Mouse (Mus musculus): ENCODE measurements around the gene C3. TPM values are rescaled to one million over a fixed set of nuclear protein-coding genes. Genes with fewer than 3 reads are reported as not detected.

The C3 gene
- polyA plus RNA-seq, 1 experiment from 2014 or later: 2.7 TPM

DNA sequence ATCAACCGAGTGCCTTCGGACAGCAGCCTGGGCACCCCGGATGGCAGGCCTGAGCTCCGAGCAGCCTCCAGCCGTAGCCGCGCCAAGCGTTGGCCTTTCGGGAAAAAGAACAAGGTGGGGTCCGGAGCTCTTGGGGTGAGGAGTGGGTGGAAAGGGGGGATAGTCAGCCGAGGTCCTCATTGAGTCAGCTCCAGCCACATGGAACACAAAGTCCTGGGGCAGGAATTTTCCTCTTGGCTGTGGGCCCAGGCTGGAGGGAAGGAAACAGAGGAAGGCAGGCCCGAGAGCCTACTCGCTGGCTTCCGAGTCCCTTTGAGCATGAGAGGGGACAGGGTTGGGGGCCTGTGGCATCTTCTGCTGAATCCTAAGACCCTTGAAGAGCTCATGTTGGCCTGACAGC is 27.4 kb upstream of the C3 start:
- DNase-seq (ENCODE audit: low spot score) (no peak), ATAC-seq (ENCODE audit: low FRiP score) (no peak)
- Histone ChIP-seq H3K27ac (no peak overlapping the region), H3K27me3 (ENCODE audit: control insufficient read depth, insufficient read depth, low read length) (no peaks in the 10 kb centered on the region), H3K4me1 (replicated peaks; ENCODE audit: control insufficient read depth, insufficient read depth, low read length) (peaks cover 4% of the 10 kb centered on the region), H3K4me2 (replicated peaks) (no peak overlapping the region), H3K9ac (no peak overlapping the region), H3K4me3 (replicated peaks; ENCODE audit: low read length) (no peak overlapping the region), H3K9me3 (ENCODE audit: control insufficient read depth, low read length) (no peaks in the 10 kb centered on the region), H3K36me3 (replicated peaks; ENCODE audit: control insufficient read depth, insufficient read depth) (peaks cover 13% of the 10 kb centered on the region; the same call in 1 of the 2 replicates)
- WGBS: 94% methylated on average over 14 of the region's 14 CpGs

DNA sequence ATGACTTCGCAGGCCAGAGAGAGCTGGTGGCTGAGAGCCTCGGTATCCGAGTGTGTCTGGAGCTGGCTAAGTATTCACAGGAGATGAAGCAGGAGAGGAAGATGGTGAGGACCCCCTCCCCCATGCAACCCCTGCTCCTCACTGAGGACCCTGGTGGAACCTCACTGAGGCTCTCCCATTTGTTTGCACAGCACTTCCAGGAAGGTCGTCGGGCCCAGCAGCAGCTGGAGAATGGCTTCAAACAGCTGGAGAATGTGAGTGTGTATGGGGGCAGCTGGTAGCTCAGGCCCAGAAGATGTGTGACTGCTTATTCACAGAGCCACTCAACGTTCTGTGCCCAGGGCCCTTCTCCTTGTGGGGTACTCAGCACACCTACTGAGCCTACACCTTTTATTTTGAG is 25.4 kb upstream of the C3 start:
- Histone ChIP-seq H3K27ac (no peak overlapping the region), H3K9me3 (ENCODE audit: control insufficient read depth, low read length) (no peaks in the 10 kb centered on the region), H3K9ac (no peak overlapping the region), H3K36me3 (replicated peaks; ENCODE audit: control insufficient read depth, insufficient read depth) (0 out of 2 replicates have a peak, but pooled peaks cover 7% of the 10 kb centered on the region), H3K4me1 (replicated peaks; ENCODE audit: control insufficient read depth, insufficient read depth, low read length) (peaks cover 22% of the 10 kb centered on the region), H3K27me3 (ENCODE audit: control insufficient read depth, insufficient read depth, low read length) (no peaks in the 10 kb centered on the region), H3K4me2 (replicated peaks) (no peak overlapping the region), H3K4me3 (replicated peaks; ENCODE audit: low read length) (no peak overlapping the region)
- 94% methylated on average over 6 of the region's 6 CpGs for WGBS
- DNase-seq (ENCODE audit: low spot score) (no peak), ATAC-seq (ENCODE audit: low FRiP score) (no peak)

- Histone ChIP-seq H3K4me2 (replicated peaks) (peak overlapping the region; percentile 95; the same call in 1 of the 2 replicates), H3K9ac (no peak overlapping the region), H3K27me3 (ENCODE audit: control insufficient read depth, insufficient read depth, low read length) (no peaks in the 10 kb centered on the region), H3K4me3 (replicated peaks; ENCODE audit: low read length) (no peak overlapping the region), H3K4me1 (replicated peaks; ENCODE audit: control insufficient read depth, insufficient read depth, low read length) (peaks cover 26% of the 10 kb centered on the region), H3K27ac (no peak overlapping the region), H3K36me3 (replicated peaks; ENCODE audit: control insufficient read depth, insufficient read depth) (0 out of 2 replicates have a peak, but pooled peaks cover 7% of the 10 kb centered on the region), H3K9me3 (ENCODE audit: control insufficient read depth, low read length) (no peaks in the 10 kb centered on the region)
- DNase-seq (ENCODE audit: low spot score): no peak
- 97% methylated on average over 3 of the region's 3 CpGs for WGBS
- ATAC-seq (ENCODE audit: low FRiP score): no peak
These were observed 23.5 kb upstream of the C3 start for GRCm38 (mm10) chr17:57251431-57251830.

DNA sequence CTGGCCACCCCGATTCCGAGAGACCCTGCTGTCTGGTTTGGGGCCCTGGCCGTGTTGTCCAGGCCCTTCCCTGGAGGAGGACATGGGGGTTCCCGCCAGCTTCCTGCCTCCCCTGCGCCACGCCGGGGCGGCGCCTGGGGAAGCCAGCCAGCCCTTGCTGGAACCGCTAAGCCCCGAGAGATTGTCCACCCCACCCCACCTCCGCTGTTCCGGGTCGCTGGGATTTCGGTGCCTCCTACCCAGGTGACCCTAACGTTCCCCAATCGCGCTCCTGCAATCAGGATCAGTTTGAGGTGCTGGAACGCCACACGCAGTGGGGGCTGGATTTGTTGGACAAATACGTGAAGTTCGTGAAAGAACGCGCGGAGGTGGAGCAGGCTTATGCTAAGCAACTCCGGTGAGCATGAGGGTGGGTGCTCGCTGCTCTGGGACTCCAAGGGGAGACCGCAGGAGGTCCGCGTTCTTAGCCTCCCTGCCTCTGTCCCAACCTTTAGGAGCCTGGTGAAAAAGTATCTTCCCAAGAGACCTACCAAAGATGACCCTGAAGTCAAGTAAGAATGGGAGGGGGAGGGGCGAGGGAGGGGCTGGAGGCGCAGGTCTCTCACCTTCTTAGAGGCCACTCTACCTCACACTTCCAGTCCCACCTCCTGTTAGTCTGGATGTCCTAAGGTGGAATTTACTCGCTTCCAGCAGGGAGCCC is 22.7 kb upstream of the C3 start:
- Histone ChIP-seq H3K4me2 (replicated peaks) (peak overlapping the region; percentile 95), H3K9me3 (ENCODE audit: control insufficient read depth, low read length) (no peaks in the 10 kb centered on the region), H3K9ac (peak overlapping the region; percentile 53), H3K27ac (no peak overlapping the region), H3K4me1 (replicated peaks; ENCODE audit: control insufficient read depth, insufficient read depth, low read length) (peaks cover 27% of the 10 kb centered on the region), H3K27me3 (ENCODE audit: control insufficient read depth, insufficient read depth, low read length) (no peaks in the 10 kb centered on the region), H3K36me3 (replicated peaks; ENCODE audit: control insufficient read depth, insufficient read depth) (0 out of 2 replicates have a peak, but pooled peaks cover 7% of the 10 kb centered on the region), H3K4me3 (replicated peaks; ENCODE audit: low read length) (peak overlapping the region; percentile 57)
- WGBS: 5% methylated on average over 33 of the region's 33 CpGs
- ATAC-seq (ENCODE audit: low FRiP score) (no peak), DNase-seq (ENCODE audit: low spot score) (no peak)

DNA sequence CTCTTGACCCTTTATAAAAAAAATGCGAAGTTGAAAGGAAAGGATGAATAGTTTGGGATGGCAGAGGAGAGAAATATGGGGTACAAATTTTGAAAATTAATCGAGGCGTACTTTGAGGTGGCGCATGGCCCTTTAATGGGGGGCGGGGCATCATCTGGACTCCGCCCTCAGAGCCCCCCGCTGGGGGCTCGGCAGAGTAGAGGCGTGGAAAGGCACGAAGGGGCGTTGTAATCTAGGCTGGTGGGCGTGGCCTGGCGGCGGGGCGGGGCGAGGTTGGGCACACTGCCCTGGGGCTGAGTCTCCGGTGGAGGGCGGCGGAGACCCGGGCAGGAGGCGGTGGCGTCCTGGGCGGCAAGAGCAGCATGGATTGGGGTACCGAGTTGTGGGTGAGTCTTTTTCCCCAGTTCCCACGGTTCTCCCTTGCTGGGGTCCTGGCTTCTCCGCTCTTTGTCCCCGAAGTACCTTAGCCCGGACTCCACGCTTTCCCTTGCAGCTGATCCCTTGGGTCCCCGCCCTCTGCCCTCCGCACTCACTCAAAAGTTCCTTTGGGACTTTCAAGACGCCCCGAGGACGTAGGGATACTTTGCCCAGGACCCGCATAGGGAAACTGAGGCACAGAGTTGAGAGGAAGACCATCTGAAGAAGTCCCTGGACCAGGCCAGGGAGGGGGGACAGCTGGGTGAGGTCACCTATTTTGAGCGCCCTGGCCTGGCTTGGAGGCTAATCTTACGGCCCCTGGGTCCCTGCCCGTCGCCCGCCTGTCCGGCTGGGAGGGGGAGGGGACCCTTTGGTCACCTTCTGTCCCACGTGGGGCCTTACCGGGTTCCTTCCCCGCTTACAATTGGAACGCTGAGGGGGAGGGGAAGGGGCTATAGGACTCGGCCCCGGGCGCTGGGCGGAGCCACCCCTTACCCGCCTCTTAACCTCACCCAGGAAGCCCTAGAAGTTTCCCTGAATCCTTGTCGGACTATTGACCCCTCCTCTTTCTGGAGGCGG is 21.5 kb upstream of the C3 start, which contains the start of gene Trip10:
TSS of gene Trip10 (plus strand) at position 270 of the 996 bp plus-strand sequence.
- peak within 1 kb of the TSS; percentile 57 for H3K4me3 ChIP-seq (replicated peaks; ENCODE audit: low read length)
- H3K4me1 ChIP-seq (replicated peaks; ENCODE audit: control insufficient read depth, insufficient read depth, low read length): peaks cover 27% of the 10 kb centered on the region
- no peaks in the 10 kb centered on the region for H3K27me3 ChIP-seq (ENCODE audit: control insufficient read depth, insufficient read depth, low read length)
- whole genome bisulfite sequencing: under 1% methylated on average over 51 of the region's 52 CpGs
- ATAC-seq (ENCODE audit: low FRiP score) (0 out of 2 replicates have a peak, but pooled peaks have one; percentile 1), DNase-seq (ENCODE audit: low spot score) (peak; percentile 85)
- H3K36me3 ChIP-seq (replicated peaks; ENCODE audit: control insufficient read depth, insufficient read depth): no peaks in the 10 kb centered on the region
- peak within 1 kb of the TSS; percentile 87 for H3K27ac ChIP-seq
- peak within 1 kb of the TSS; percentile 95 for H3K4me2 ChIP-seq (replicated peaks)
- H3K9ac ChIP-seq: peak within 1 kb of the TSS; percentile 53
- no peaks in the 10 kb centered on the region for H3K9me3 ChIP-seq (ENCODE audit: control insufficient read depth, low read length)

GRCm38 (mm10) chr17:57248771-57249170 is 20.8 kb upstream of the C3 start:
- WGBS: 8% methylated on average over 13 of the region's 13 CpGs
- no peaks in the 10 kb centered on the region for H3K9me3 ChIP-seq (ENCODE audit: control insufficient read depth, low read length)

DNA sequence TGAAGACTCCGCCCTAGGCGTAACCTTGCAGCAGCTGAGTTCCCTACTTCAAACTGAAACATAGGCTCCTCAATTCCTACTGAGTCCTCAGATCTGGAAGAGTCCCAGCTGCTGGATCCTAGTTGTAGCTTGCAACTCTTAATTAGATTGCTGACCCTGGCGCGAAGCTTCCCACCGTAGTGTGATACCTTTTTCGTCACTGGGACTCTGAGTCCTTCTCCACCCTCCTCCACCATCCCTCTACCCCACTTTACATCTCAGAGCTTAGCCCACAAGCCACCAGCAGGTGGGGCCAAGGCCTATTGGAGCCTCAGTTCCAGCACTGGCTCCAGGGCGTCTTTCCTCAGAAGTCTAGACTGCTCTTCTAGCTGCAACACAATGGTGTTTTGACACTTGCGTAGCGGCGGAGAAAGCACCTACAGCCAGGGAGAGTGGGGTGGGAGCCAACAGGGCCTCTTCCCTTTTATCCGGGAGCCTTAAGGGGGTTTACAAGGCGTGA is 20.3 kb upstream of the C3 start, which contains the start of gene Gpr108:
TSS of gene Gpr108 (minus strand) at position 246 of the 499 bp plus-strand sequence.
- Histone ChIP-seq H3K4me1 (replicated peaks; ENCODE audit: control insufficient read depth, insufficient read depth, low read length) (peaks cover 27% of the 10 kb centered on the region), H3K27me3 (ENCODE audit: control insufficient read depth, insufficient read depth, low read length) (no peaks in the 10 kb centered on the region), H3K36me3 (replicated peaks; ENCODE audit: control insufficient read depth, insufficient read depth) (no peaks in the 10 kb centered on the region; the same call in 1 of the 2 replicates), H3K27ac (peak within 1 kb of the TSS; percentile 96), H3K4me3 (replicated peaks; ENCODE audit: low read length) (peak within 1 kb of the TSS; percentile 57), H3K9me3 (ENCODE audit: control insufficient read depth, low read length) (no peaks in the 10 kb centered on the region), H3K4me2 (replicated peaks) (peak within 1 kb of the TSS; percentile 95), H3K9ac (peak within 1 kb of the TSS; percentile 70)
- peak; percentile 56 for ATAC-seq (ENCODE audit: low FRiP score)
- DNase-seq (ENCODE audit: low spot score): peak; percentile 80
- WGBS: under 1% methylated on average over 12 of the region's 12 CpGs

More at GRCm38 (mm10) chr17:57248771-57249170, 20.8 kb upstream of the C3 start:
- H3K4me3 ChIP-seq (replicated peaks; ENCODE audit: low read length): peak overlapping the region; percentile 57
- DNase-seq (ENCODE audit: low spot score) (no peak), ATAC-seq (ENCODE audit: low FRiP score) (no peak)
- peak overlapping the region; percentile 95 for H3K4me2 ChIP-seq (replicated peaks)
- peak overlapping the region; percentile 87 for H3K27ac ChIP-seq
- H3K36me3 ChIP-seq (replicated peaks; ENCODE audit: control insufficient read depth, insufficient read depth): no peaks in the 10 kb centered on the region; the same call in 1 of the 2 replicates
- H3K27me3 ChIP-seq (ENCODE audit: control insufficient read depth, insufficient read depth, low read length): no peaks in the 10 kb centered on the region
- H3K4me1 ChIP-seq (replicated peaks; ENCODE audit: control insufficient read depth, insufficient read depth, low read length): peaks cover 27% of the 10 kb centered on the region
- H3K9ac ChIP-seq: peak overlapping the region; percentile 53

GRCm38 (mm10) chr17:57247393-57248200 is 19.7 kb upstream of the C3 start:
- DNase-seq (ENCODE audit: low spot score) (peak; percentile 96), ATAC-seq (ENCODE audit: low FRiP score) (peak; percentile 97)
- Histone ChIP-seq H3K4me3 (replicated peaks; ENCODE audit: low read length) (peak overlapping the region; percentile 57), H3K36me3 (replicated peaks; ENCODE audit: control insufficient read depth, insufficient read depth) (peaks cover 6% of the 10 kb centered on the region), H3K9me3 (ENCODE audit: control insufficient read depth, low read length) (no peaks in the 10 kb centered on the region), H3K27me3 (ENCODE audit: control insufficient read depth, insufficient read depth, low read length) (no peaks in the 10 kb centered on the region), H3K4me2 (replicated peaks) (peak overlapping the region; percentile 95), H3K9ac (peak overlapping the region; percentile 70), H3K4me1 (replicated peaks; ENCODE audit: control insufficient read depth, insufficient read depth, low read length) (peaks cover 27% of the 10 kb centered on the region), H3K27ac (peak overlapping the region; percentile 96)
- under 1% methylated on average over 46 of the region's 46 CpGs for WGBS

Data from hindbrain, embryonic 14.5 days (tissue).